9 mouse cellular contexts compared by ENCODE assay signal in the genomic region with DNA sequence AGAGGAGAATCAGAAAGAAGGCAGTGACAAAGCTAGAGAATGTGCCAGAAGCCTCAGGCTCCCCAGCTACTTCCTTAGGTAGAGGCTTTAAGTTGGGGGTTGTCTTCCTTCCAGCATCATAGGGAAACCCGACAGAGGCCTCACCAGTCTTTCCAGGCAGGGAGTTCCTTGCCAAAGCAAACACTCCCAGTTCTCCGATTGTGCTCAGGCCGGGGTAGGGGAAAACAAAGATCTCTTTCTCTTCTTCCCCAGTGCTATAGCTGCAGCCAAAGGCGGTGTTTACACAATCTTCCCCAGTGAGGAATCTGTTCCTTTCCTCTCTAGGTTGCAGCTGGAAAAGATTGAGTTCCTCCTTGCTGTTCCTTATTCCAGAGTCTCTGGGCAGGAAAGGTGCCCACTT. TPM values are rescaled to one million over a fixed set of nuclear protein-coding genes. Genes with fewer than 3 reads are reported as not detected.
DNase-seq lines count a peak whose midpoint lies in the region; ATAC-seq and TF ChIP-seq lines count a peak whose summit lies in the region.
"Had no signal": no experiment of that assay in that cellular context is flagged by ENCODE, and none has a peak within 500 bp of the region (broad histone marks: within the 10 kb centered on the region; RNA-seq: fewer than 3 reads in every experiment).

No protein-coding gene starts in this region.

- DNase-seq in frontal cortex, adult 2 months (ENCODE audit: extremely low spot score in 1 of 2, low spot score in 1 of 2) = no peak
- peak; percentile 86 for DNase-seq in adipocyte (ENCODE audit: low spot score)
- DNase-seq in limb, embryonic 14.5 days (ENCODE audit: low spot score) = peak; percentile 88
- no peak for DNase-seq in adrenal gland, adult 8-10 months
- DNase-seq in adrenal gland, adult (ENCODE audit: inconsistent age in 2 of 2, low spot score in 1 of 2) = no peak

- WGBS in heart, embryonic 11.5 days (ENCODE audit: insufficient replicate concordance) = 35% methylated on average over 4 of the region's 4 CpGs
- WGBS in limb, embryonic 14.5 days = 36% methylated on average over 4 of the region's 4 CpGs
- 5% methylated on average over 4 of the region's 4 CpGs for WGBS in small intestine, adult 2 months

- no peaks in the 10 kb centered on the region for H3K27me3 ChIP-seq in heart, embryonic 11.5 days (ENCODE audit: control insufficient read depth, insufficient read depth, low read length)
- H3K27me3 ChIP-seq in limb, embryonic 14.5 days (ENCODE audit: control insufficient read depth, insufficient read depth, low read length) = no peaks in the 10 kb centered on the region
- H3K27me3 ChIP-seq in small intestine, adult 2 months (ENCODE audit: control insufficient read depth, insufficient read depth, low read length) = no peaks in the 10 kb centered on the region

- peak; percentile 53 for ATAC-seq in frontal cortex, adult (ENCODE audit: low TSS enrichment)
- peak; percentile 52; the same call in 1 of the 2 replicates for ATAC-seq in heart, embryonic 11.5 days (replicated peaks; ENCODE audit: insufficient number of reproducible peaks, low FRiP score, low TSS enrichment)
- peak; percentile 78 for ATAC-seq in limb, embryonic 14.5 days (ENCODE audit: low FRiP score, low read depth)

- H3K27ac ChIP-seq in heart, embryonic 11.5 days (ENCODE audit: low read depth, low read length) = peak overlapping the region; percentile 81
- H3K27ac ChIP-seq in limb, embryonic 14.5 days (replicated peaks; ENCODE audit: low read depth, low read length) = peak overlapping the region; percentile 91
- peak overlapping the region; percentile 75 for H3K27ac ChIP-seq in small intestine, adult 2 months (ENCODE audit: insufficient read depth, low read depth, low read length)

- H3K9ac ChIP-seq in heart, embryonic 11.5 days (ENCODE audit: low read depth, low read length) = no peak overlapping the region
- H3K9ac ChIP-seq in limb, embryonic 14.5 days (ENCODE audit: low read depth, low read length, severe bottlenecking) = no peak overlapping the region

- no peak overlapping the region for H3K4me3 ChIP-seq in heart, embryonic 11.5 days (ENCODE audit: low read depth, low read length)
- no peak overlapping the region for H3K4me3 ChIP-seq in limb, embryonic 14.5 days (replicated peaks; ENCODE audit: low read length)
- no peak overlapping the region for H3K4me3 ChIP-seq in small intestine, adult 2 months (ENCODE audit: low read depth, low read length)
- H3K4me3 ChIP-seq: erythroblast, embryonic 14.5 days had no signal

- no peak overlapping the region for H3K4me2 ChIP-seq in heart, embryonic 11.5 days
- H3K4me2 ChIP-seq in limb, embryonic 14.5 days (replicated peaks; ENCODE audit: low read depth, low read length, severe bottlenecking) = no peak overlapping the region

- no peak for TF ChIP-seq CTCF in small intestine, adult 2 months (IDR thresholded peaks at IDR 0.05; ENCODE audit: extremely low read depth, insufficient read length, insufficient replicate concordance, low read depth, low read length)

- H3K9me3 ChIP-seq in heart, embryonic 11.5 days (replicated peaks; ENCODE audit: control insufficient read depth, low read length) = no peaks in the 10 kb centered on the region
- H3K9me3 ChIP-seq in limb, embryonic 14.5 days (ENCODE audit: control insufficient read depth, low read length) = no peaks in the 10 kb centered on the region

- H3K4me1 ChIP-seq in heart, embryonic 11.5 days (ENCODE audit: control insufficient read depth, insufficient read depth, low read length) = peaks cover 12% of the 10 kb centered on the region
- peaks cover 28% of the 10 kb centered on the region for H3K4me1 ChIP-seq in limb, embryonic 14.5 days (ENCODE audit: control insufficient read depth, insufficient read depth, low read length)
- no peaks in the 10 kb centered on the region; the same call in 1 of the 2 replicates for H3K4me1 ChIP-seq in small intestine, adult 2 months (ENCODE audit: control insufficient read depth, insufficient read depth, insufficient read length, low read length)

- TF ChIP-seq POLR2A in limb, embryonic 14.5 days (IDR thresholded peaks at IDR 0.05; ENCODE audit: borderline replicate concordance, extremely low read depth, insufficient read depth, insufficient read length) = 0 out of 2 replicates have a peak, but pooled peaks have one; percentile 19
- TF ChIP-seq POLR2A in small intestine, adult 2 months (IDR thresholded peaks at IDR 0.05; ENCODE audit: low read depth, low read length) = no peak

- peaks cover 9% of the 10 kb centered on the region; the same call in 1 of the 2 replicates for H3K36me3 ChIP-seq in heart, embryonic 11.5 days (ENCODE audit: control insufficient read depth, insufficient read depth, low read length)
- H3K36me3 ChIP-seq in limb, embryonic 14.5 days (ENCODE audit: control insufficient read depth, insufficient read depth, low read length) = peaks cover 16% of the 10 kb centered on the region
- H3K36me3 ChIP-seq in small intestine, adult 2 months (ENCODE audit: control insufficient read depth, insufficient read depth, low read length) = peaks cover 7% of the 10 kb centered on the region

RNA-seq across cellular contexts. Expression of gene Atp5g2, which starts 15.5 kb away (rescaled TPM):
- polyA plus RNA-seq in frontal cortex, adult 2 months (2012; rRNA removed) = 322 and 324 TPM in 2 replicates
- polyA plus RNA-seq in heart, embryonic 11.5 days (2014; fragmentation: Nextera tagmentation; extraction: Ambion mirVana) = 76.3 and 82.0 TPM in 2 replicates
- polyA plus RNA-seq in limb, embryonic 14.5 days (2012; rRNA removed) = 635 and 699 TPM in 2 replicates
- 73.6 and 78.4 TPM in 2 replicates for polyA plus RNA-seq in limb, embryonic 14.5 days (2014; fragmentation: Nextera tagmentation; extraction: Ambion mirVana)
- 110 and 295 TPM in 2 replicates for polyA plus RNA-seq in small intestine, adult 2 months (2012; rRNA removed)
- total RNA-seq in adrenal gland, adult 8-10 months (2022) = 10 to 100 TPM in 2 of 4 experiments, 1 to 10 TPM in 2; 6.2 to 23.7 (median 10.8) TPM

RNA-seq across cellular contexts. Expression of gene Atf7, which starts 31.4 kb away (rescaled TPM):
- 44.1 and 45.1 TPM in 2 replicates for polyA plus RNA-seq in frontal cortex, adult 2 months (2012; rRNA removed)
- polyA plus RNA-seq in heart, embryonic 11.5 days (2014; fragmentation: Nextera tagmentation; extraction: Ambion mirVana) = 18.8 and 22.1 TPM in 2 replicates
- 110 and 155 TPM in 2 replicates for polyA plus RNA-seq in limb, embryonic 14.5 days (2012; rRNA removed)
- 50.7 and 51.0 TPM in 2 replicates for polyA plus RNA-seq in limb, embryonic 14.5 days (2014; fragmentation: Nextera tagmentation; extraction: Ambion mirVana)
- 20.4 and 38.6 TPM in 2 replicates for polyA plus RNA-seq in small intestine, adult 2 months (2012; rRNA removed)
- total RNA-seq in adrenal gland, adult 8-10 months (2022) = 100 to 1,000 TPM in 1 of 4 experiments, 10 to 100 TPM in 3; 55.5 to 104 (median 76.0) TPM

RNA-seq across cellular contexts. Expression of gene Gm28047, which starts 31.8 kb away (rescaled TPM):
- polyA plus RNA-seq in frontal cortex, adult 2 months (2012; rRNA removed) = 0.08 TPM in 1 of 2 replicates, not detected in the other
- polyA plus RNA-seq in heart, embryonic 11.5 days (2014; fragmentation: Nextera tagmentation; extraction: Ambion mirVana) = not detected in 2 replicates
- polyA plus RNA-seq in limb, embryonic 14.5 days (2012; rRNA removed) = not detected in 2 replicates
- not detected in 2 replicates for polyA plus RNA-seq in limb, embryonic 14.5 days (2014; fragmentation: Nextera tagmentation; extraction: Ambion mirVana)
- polyA plus RNA-seq in small intestine, adult 2 months (2012; rRNA removed) = not detected in 2 replicates
- total RNA-seq in adrenal gland, adult 8-10 months (2022) = 1 to 10 TPM in 2 of 4 experiments, not detected in 2; 2.0 to 2.1 TPM

Comparison
In these comparisons a context has a peak if more than half of its experiments do, and no peak if none do; other contexts are left out.
1. DNase-seq: peak in adipocyte (single experiment) and limb, embryonic 14.5 days (single experiment); none in frontal cortex, adult 2 months (0 of 2), adrenal gland, adult 8-10 months (single experiment) and adrenal gland, adult (0 of 2).
2. Peak in every context shown above with its lines, with median percentiles within 50 percentile points of each other: ATAC-seq and H3K27ac ChIP-seq.